Mouse (Mus musculus): Measurements from ENCODE around the gene Hspa12a. TPM values are rescaled to one million over a fixed set of nuclear protein-coding genes. Genes with fewer than 3 reads are reported as not detected.

Hspa12a gene
- polyA plus RNA-seq, 1 experiment from 2014 or later = 5.1 TPM

GRCm38 (mm10) chr19:58872381-58873259 lies 70.8 kb downstream of the Hspa12a start:
- no peaks in the 10 kb centered on the region for H3K4me1 ChIP-seq
- ATAC-seq (ENCODE audit: borderline replicate concordance, extremely low read depth, low FRiP score, low TSS enrichment) = no peak
- no peak overlapping the region for H3K4me3 ChIP-seq
- WGBS = 67% methylated on average over 11 of the region's 11 CpGs
- H3K9me3 ChIP-seq = no peaks in the 10 kb centered on the region
- H3K27me3 ChIP-seq = no peaks in the 10 kb centered on the region
- no peak overlapping the region for H3K9ac ChIP-seq
- no peak overlapping the region for H3K4me2 ChIP-seq
- no peak overlapping the region for H3K27ac ChIP-seq
- no peaks in the 10 kb centered on the region for H3K36me3 ChIP-seq

GRCm38 (mm10) chr19:58871878-58872277 lies 71.6 kb downstream of the Hspa12a start:
- ATAC-seq (ENCODE audit: borderline replicate concordance, extremely low read depth, low FRiP score, low TSS enrichment) = no peak
- Histone ChIP-seq H3K27ac (no peak overlapping the region), H3K27me3 (no peaks in the 10 kb centered on the region), H3K36me3 (no peaks in the 10 kb centered on the region), H3K9me3 (no peaks in the 10 kb centered on the region), H3K4me2 (no peak overlapping the region), H3K4me1 (no peaks in the 10 kb centered on the region), H3K4me3 (no peak overlapping the region), H3K9ac (no peak overlapping the region)
- 51% methylated on average over 6 of the region's 6 CpGs for WGBS

DNA sequence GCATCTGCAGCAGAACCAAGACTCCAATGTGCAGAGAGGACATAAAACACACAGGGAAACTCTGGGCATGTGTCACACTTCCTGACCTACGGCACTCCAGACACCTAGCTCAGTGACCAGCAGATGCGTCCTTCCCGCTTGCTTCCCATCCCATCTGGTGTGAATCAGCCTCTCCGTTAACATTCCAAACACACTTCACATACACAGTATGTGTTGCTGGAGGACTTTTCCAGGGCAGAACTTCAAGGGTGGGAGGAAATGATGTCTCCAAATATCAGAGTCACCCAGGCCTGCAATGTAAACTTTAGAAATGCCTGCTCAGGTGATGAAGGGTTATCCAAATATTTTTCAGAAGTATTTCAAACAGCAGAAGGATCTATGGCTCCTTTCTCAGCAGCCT lies 76.8 kb downstream of the Hspa12a start:
- H3K4me3 ChIP-seq = no peak overlapping the region
- no peak overlapping the region for H3K9ac ChIP-seq
- WGBS = 12% methylated on average over 4 of the region's 4 CpGs
- no peak for ATAC-seq (ENCODE audit: borderline replicate concordance, extremely low read depth, low FRiP score, low TSS enrichment)
- no peak overlapping the region for H3K27ac ChIP-seq
- 0 out of 2 replicates have a peak, but pooled peaks cover 3% of the 10 kb centered on the region for H3K4me1 ChIP-seq
- no peaks in the 10 kb centered on the region; the same call in 1 of the 2 replicates for H3K27me3 ChIP-seq
- no peaks in the 10 kb centered on the region for H3K9me3 ChIP-seq
- no peak overlapping the region for H3K4me2 ChIP-seq
- H3K36me3 ChIP-seq = no peaks in the 10 kb centered on the region

- whole genome bisulfite sequencing = 36% methylated on average over 5 of the region's 5 CpGs
- Histone ChIP-seq H3K27ac (no peak overlapping the region), H3K4me3 (no peak overlapping the region), H3K9ac (no peak overlapping the region), H3K36me3 (no peaks in the 10 kb centered on the region), H3K27me3 (no peaks in the 10 kb centered on the region; the same call in 1 of the 2 replicates), H3K4me2 (no peak overlapping the region), H3K9me3 (no peaks in the 10 kb centered on the region), H3K4me1 (peaks cover 12% of the 10 kb centered on the region)
- ATAC-seq (ENCODE audit: borderline replicate concordance, extremely low read depth, low FRiP score, low TSS enrichment) = no peak
These were observed 78.2 kb downstream of the Hspa12a start for GRCm38 (mm10) chr19:58865224-58865623.

- ATAC-seq (ENCODE audit: borderline replicate concordance, extremely low read depth, low FRiP score, low TSS enrichment) = no peak
- H3K9me3 ChIP-seq = no peaks in the 10 kb centered on the region
- peaks cover 7% of the 10 kb centered on the region for H3K27me3 ChIP-seq
- H3K4me2 ChIP-seq = no peak overlapping the region
- H3K4me1 ChIP-seq = peaks cover 23% of the 10 kb centered on the region
- H3K36me3 ChIP-seq = no peaks in the 10 kb centered on the region
- no peak overlapping the region for H3K9ac ChIP-seq
- no peak overlapping the region for H3K27ac ChIP-seq
- H3K4me3 ChIP-seq = no peak overlapping the region
- 84% methylated on average over 1 of the region's 1 CpGs for WGBS
These were observed 79.4 kb downstream of the Hspa12a start for GRCm38 (mm10) chr19:58864006-58864573.

DNA sequence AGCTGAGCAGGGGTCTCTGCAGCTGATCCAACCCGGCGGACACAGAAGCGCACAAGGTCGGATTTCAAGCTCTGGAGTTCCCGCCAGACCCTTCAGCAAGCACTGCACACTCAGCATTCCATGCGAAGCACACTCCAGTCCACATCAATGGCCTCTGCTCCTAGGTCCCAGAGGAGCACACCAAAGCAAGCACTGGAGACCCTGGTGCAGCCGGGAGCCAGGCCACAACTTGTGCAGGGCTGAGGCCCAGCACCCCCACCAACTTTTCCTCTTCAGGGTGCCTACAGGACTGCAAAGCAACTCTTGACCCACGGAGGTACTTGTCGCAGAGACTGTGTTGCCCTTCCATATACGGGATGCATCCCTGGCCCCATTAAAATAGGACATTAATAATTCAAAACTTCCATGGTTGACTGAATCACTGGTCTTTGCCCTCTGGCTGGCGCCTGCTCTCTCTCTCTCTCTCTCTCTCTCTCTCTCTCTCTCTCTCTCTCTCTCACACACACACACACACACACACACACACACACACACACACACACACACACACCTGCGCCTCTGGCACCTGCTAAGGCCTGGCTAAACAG lies 82.2 kb downstream of the Hspa12a start:
- peaks cover 7% of the 10 kb centered on the region for H3K27me3 ChIP-seq
- no peak; the same call in 1 of the 2 replicates for ATAC-seq (ENCODE audit: borderline replicate concordance, extremely low read depth, low FRiP score, low TSS enrichment)
- H3K4me2 ChIP-seq = peak overlapping the region; percentile 95
- peak overlapping the region; percentile 31 for H3K9ac ChIP-seq
- 21% methylated on average over 12 of the region's 12 CpGs for WGBS
- H3K4me3 ChIP-seq = peak overlapping the region; percentile 56
- H3K36me3 ChIP-seq = no peaks in the 10 kb centered on the region
- H3K9me3 ChIP-seq = no peaks in the 10 kb centered on the region
- peaks cover 20% of the 10 kb centered on the region for H3K4me1 ChIP-seq
- H3K27ac ChIP-seq = no peak overlapping the region

GRCm38 (mm10) chr19:58860255-58861173 lies 82.9 kb downstream of the Hspa12a start:
- Histone ChIP-seq H3K9ac (peak overlapping the region; percentile 31), H3K4me3 (peak overlapping the region; percentile 56), H3K4me2 (peak overlapping the region; percentile 95), H3K4me1 (peaks cover 20% of the 10 kb centered on the region), H3K9me3 (no peaks in the 10 kb centered on the region), H3K27ac (no peak overlapping the region), H3K27me3 (peaks cover 7% of the 10 kb centered on the region), H3K36me3 (no peaks in the 10 kb centered on the region)
- peak; percentile 94 for ATAC-seq (ENCODE audit: borderline replicate concordance, extremely low read depth, low FRiP score, low TSS enrichment)
- 1% methylated on average over 45 of the region's 46 CpGs for WGBS

DNA sequence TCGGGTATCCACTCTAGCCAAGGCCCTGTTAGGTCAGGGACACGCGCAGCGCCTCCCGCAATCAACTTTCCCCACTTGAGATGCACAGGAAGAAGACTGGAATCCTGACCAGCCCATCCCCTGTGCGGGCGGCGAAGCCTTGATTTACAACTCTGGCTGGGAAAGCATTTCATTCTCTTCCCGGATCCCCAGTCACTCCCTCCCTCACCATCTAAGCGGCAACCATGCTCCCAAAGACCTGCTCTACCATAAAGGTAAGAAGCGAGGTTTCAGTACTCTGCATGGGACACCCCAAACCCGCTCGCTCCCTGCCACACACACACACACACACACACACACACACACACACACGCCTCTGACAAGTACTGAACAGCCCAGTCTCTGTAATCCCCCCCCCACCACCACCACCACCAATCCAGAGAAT lies 83.6 kb downstream of the Hspa12a start:
- peak overlapping the region; percentile 56 for H3K4me3 ChIP-seq
- peaks cover 7% of the 10 kb centered on the region for H3K27me3 ChIP-seq
- H3K4me1 ChIP-seq = peaks cover 20% of the 10 kb centered on the region
- H3K4me2 ChIP-seq = peak overlapping the region; percentile 95
- 5% methylated on average over 14 of the region's 14 CpGs for WGBS
- H3K9me3 ChIP-seq = no peaks in the 10 kb centered on the region
- no peaks in the 10 kb centered on the region for H3K36me3 ChIP-seq
- H3K9ac ChIP-seq = peak overlapping the region; percentile 31
- ATAC-seq (ENCODE audit: borderline replicate concordance, extremely low read depth, low FRiP score, low TSS enrichment) = no peak
- no peak overlapping the region for H3K27ac ChIP-seq

DNA sequence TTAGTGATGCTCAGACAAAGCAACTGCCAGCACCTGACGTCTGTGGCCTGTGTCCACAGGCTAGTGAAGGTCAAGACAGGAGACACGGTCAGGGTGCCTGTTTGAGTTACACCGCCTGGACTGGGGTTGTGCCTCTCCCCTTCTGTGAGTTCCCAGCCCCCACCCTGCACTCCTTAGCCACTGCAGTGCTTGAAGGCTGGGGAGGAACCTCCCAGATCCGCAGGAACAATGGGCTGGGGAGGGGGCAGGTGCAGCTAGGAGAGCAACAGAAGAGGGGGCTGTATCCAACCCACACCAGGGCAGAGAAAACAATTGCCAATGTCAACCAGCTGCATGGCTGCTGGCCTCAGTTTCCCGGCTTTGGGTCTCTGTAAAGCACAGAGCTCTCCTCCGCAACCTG lies 84.1 kb downstream of the Hspa12a start:
- peak overlapping the region; percentile 56 for H3K4me3 ChIP-seq
- ATAC-seq (ENCODE audit: borderline replicate concordance, extremely low read depth, low FRiP score, low TSS enrichment) = no peak
- no peaks in the 10 kb centered on the region for H3K36me3 ChIP-seq
- 19% methylated on average over 6 of the region's 6 CpGs for WGBS
- peaks cover 7% of the 10 kb centered on the region for H3K27me3 ChIP-seq
- peak overlapping the region; percentile 95 for H3K4me2 ChIP-seq
- H3K4me1 ChIP-seq = peaks cover 20% of the 10 kb centered on the region
- no peak overlapping the region for H3K27ac ChIP-seq
- no peaks in the 10 kb centered on the region for H3K9me3 ChIP-seq
- H3K9ac ChIP-seq = no peak overlapping the region

GRCm38 (mm10) chr19:58856129-58856855 lies 87.2 kb downstream of the Hspa12a start:
- WGBS = 76% methylated on average over 9 of the region's 9 CpGs
- H3K27me3 ChIP-seq = peaks cover 7% of the 10 kb centered on the region; the same call in 1 of the 2 replicates
- H3K27ac ChIP-seq = no peak overlapping the region
- ATAC-seq (ENCODE audit: borderline replicate concordance, extremely low read depth, low FRiP score, low TSS enrichment) = no peak
- H3K4me3 ChIP-seq = no peak overlapping the region
- no peak overlapping the region for H3K9ac ChIP-seq
- no peaks in the 10 kb centered on the region for H3K36me3 ChIP-seq
- H3K4me2 ChIP-seq = no peak overlapping the region
- H3K4me1 ChIP-seq = peaks cover 19% of the 10 kb centered on the region
- no peaks in the 10 kb centered on the region for H3K9me3 ChIP-seq

DNA sequence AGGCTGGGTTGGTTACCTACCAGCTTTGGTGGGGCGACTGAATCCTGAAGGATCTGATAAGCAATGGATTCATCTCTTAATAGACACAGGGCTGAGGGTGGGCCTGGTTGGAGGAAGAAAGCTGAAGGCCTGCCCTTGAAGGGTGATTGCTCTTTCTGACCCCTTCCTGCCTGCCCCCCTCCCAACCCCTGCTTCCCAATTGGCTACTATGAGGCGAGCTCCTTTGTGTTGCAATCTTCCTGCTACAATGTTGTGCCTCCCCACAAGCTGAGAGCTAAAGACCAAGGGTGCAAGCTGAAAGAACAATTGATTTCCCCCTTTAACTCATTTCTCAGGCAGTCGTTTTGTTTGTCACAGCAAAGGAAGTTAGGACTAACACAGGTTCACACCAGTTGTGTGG lies 88.6 kb downstream of the Hspa12a start:
- no peaks in the 10 kb centered on the region for H3K36me3 ChIP-seq
- peaks cover 7% of the 10 kb centered on the region; the same call in 1 of the 2 replicates for H3K4me1 ChIP-seq
- peaks cover 7% of the 10 kb centered on the region; the same call in 1 of the 2 replicates for H3K27me3 ChIP-seq
- H3K4me2 ChIP-seq = no peak overlapping the region
- H3K27ac ChIP-seq = no peak overlapping the region
- H3K4me3 ChIP-seq = no peak overlapping the region
- ATAC-seq (ENCODE audit: borderline replicate concordance, extremely low read depth, low FRiP score, low TSS enrichment) = no peak
- 59% methylated on average over 3 of the region's 3 CpGs for WGBS
- H3K9ac ChIP-seq = no peak overlapping the region
- no peaks in the 10 kb centered on the region for H3K9me3 ChIP-seq
